Mouse (Mus musculus) mouse embryonic stem cell (cell line): ENCODE measurements around the gene Ttyh3.

Source experiments
- in situ Hi-C, 2 experiments: fragments of 300-500 bp; cut with MboI; formaldehyde crosslinking; loops; 1 replicate in 1 of 2; 3 replicates in 1 of 2; pipeline ENCODE4 v1.14.3; 2019 to 2020; ENCODE audit warnings: low sequenced_read_pairs in 2 of 2, low pct_unique_long_range_greater_than_20kb in 1 of 2, mixed read lengths in 1 of 2; ENCODE audit not compliant: unreplicated experiment in 1 of 2

Gene Ttyh3

GRCm38 (mm10) chr5:140615321-140616109 is 33.3 kb downstream of the Ttyh3 start:
- in situ Hi-C loops, result loop anchor here (5.0 to 10.0 kb wide), 3 partner anchors 73 to 141 kb away; no protein-coding TSS in a partner anchor

GRCm38 (mm10) chr5:140614837-140615236 is 34.0 kb downstream of the Ttyh3 start:
- in situ Hi-C loops, result loop anchor here (5.0 to 10.0 kb wide), 3 partner anchors 73 to 140 kb away; no protein-coding TSS in a partner anchor

- in situ Hi-C loops, result loop anchor here in 1 of 2 experiments (10.0 kb wide), 1 partner anchor 139 kb away; no protein-coding TSS in a partner anchor
These were observed 34.7 kb downstream of the Ttyh3 start for GRCm38 (mm10) chr5:140614141-140614540.

- in situ Hi-C loops, result loop anchor here in 1 of 2 experiments (10.0 kb wide), 1 partner anchor 137 kb away; no protein-coding TSS in a partner anchor
These were observed 36.6 kb downstream of the Ttyh3 start for GRCm38 (mm10) chr5:140612191-140612590.

- in situ Hi-C loops, result loop anchor here in 1 of 2 experiments (10.0 kb wide), 1 partner anchor 137 kb away; no protein-coding TSS in a partner anchor
These were observed 37.1 kb downstream of the Ttyh3 start for GRCm38 (mm10) chr5:140611611-140612185.

- in situ Hi-C loops, result loop anchor here in 1 of 2 experiments (10.0 kb wide), 1 partner anchor 136 kb away; no protein-coding TSS in a partner anchor
These were observed 37.7 kb downstream of the Ttyh3 start for GRCm38 (mm10) chr5:140611021-140611583.

GRCm38 (mm10) chr5:140610273-140611011 is 38.4 kb downstream of the Ttyh3 start:
- in situ Hi-C loops, result loop anchor here in 1 of 2 experiments (10.0 kb wide), 1 partner anchor 136 kb away; no protein-coding TSS in a partner anchor

- in situ Hi-C loops, result loop anchor here in 1 of 2 experiments (10.0 kb wide), 1 partner anchor 135 kb away; no protein-coding TSS in a partner anchor
These were observed 39.1 kb downstream of the Ttyh3 start for GRCm38 (mm10) chr5:140609511-140610272.

- in situ Hi-C loops, result no loop called here
These were observed 40.2 kb downstream of the Ttyh3 start for GRCm38 (mm10) chr5:140608634-140609015.

- in situ Hi-C loops, result no loop called here
These were observed 40.8 kb downstream of the Ttyh3 start for GRCm38 (mm10) chr5:140607836-140608633.

GRCm38 (mm10) chr5:140607001-140607835 is 41.6 kb downstream of the Ttyh3 start, which contains the start of gene Lfng:
Lfng (plus strand) TSS chr5:140607320.
- in situ Hi-C loops, result no loop called here

GRCm38 (mm10) chr5:140606386-140606785 is 42.4 kb downstream of the Ttyh3 start:
- in situ Hi-C loops, result no loop called here

GRCm38 (mm10) chr5:140605228-140605627 is 43.6 kb downstream of the Ttyh3 start:
- in situ Hi-C loops, result no loop called here

- in situ Hi-C loops, result no loop called here
These were observed 44.4 kb downstream of the Ttyh3 start for GRCm38 (mm10) chr5:140604386-140604785.

- in situ Hi-C loops, result no loop called here
These were observed 46.3 kb downstream of the Ttyh3 start for GRCm38 (mm10) chr5:140602540-140602939.

- in situ Hi-C loops, result no loop called here
These were observed 47.1 kb downstream of the Ttyh3 start for GRCm38 (mm10) chr5:140601712-140602111.
